Mouse (Mus musculus) G1E (cell line): ENCODE results near the gene Zfp292. TPM values are rescaled to one million over a fixed set of nuclear protein-coding genes. Genes with fewer than 3 reads are reported as not detected.

ENCODE experiments used
- ATAC-seq: 2 replicates; pipeline ENCODE4 v1.8.0; 2016; ENCODE audit warnings: mild to moderate bottlenecking; ENCODE audit not compliant: insufficient number of reproducible peaks, poor library complexity, low FRiP score, severe bottlenecking; ENCODE audit errors: extremely low read depth
- DNase-seq: peaks from one replicate; pipeline ENCODE4 v3.0.0; 2012; ENCODE audit warnings: low spot score
- H3K27me3 ChIP-seq: 2 replicates; pipeline ENCODE4 v1.6.1; 2012; ENCODE audit warnings: mild to moderate bottlenecking, low read length, inconsistent platforms; ENCODE audit not compliant: insufficient read depth
- H3K36me3 ChIP-seq: replicated peaks from 2 replicates; pipeline ENCODE3; 2012; ENCODE audit warnings: mild to moderate bottlenecking, inconsistent platforms
- H3K4me1 ChIP-seq: 2 replicates; pipeline ENCODE4 v1.6.1; 2012; ENCODE audit warnings: low read depth, low read length, inconsistent platforms, mixed read lengths; ENCODE audit not compliant: insufficient read depth
- H3K4me3 ChIP-seq: 2 replicates; pipeline ENCODE4 v1.5.1; 2012; ENCODE audit warnings: low read depth, mild to moderate bottlenecking, inconsistent platforms, low read length, moderate library complexity, mixed read lengths
- H3K9me3 ChIP-seq: replicated peaks from 2 replicates; pipeline ENCODE4 v1.6.1; 2012; ENCODE audit warnings: inconsistent platforms
- CTCF ChIP-seq: IDR thresholded peaks from 2 replicates; pipeline ENCODE4 v1.5.1; 2012; ENCODE audit warnings: low read depth, low read length, inconsistent platforms, mixed read lengths
- GATA1 ChIP-seq: IDR thresholded peaks from 2 replicates; pipeline ENCODE4 v1.6.1; 2012; ENCODE audit warnings: borderline replicate concordance, low read length, inconsistent platforms, mixed read lengths
- GATA2 ChIP-seq: IDR thresholded peaks from 2 replicates; pipeline ENCODE4 v1.6.1; 2012; ENCODE audit warnings: low read depth, low read length, inconsistent platforms, borderline replicate concordance
- POLR2AphosphoS5 ChIP-seq: IDR thresholded peaks from 2 replicates; pipeline ENCODE4 v1.6.1; 2012; ENCODE audit warnings: low read depth, low read length, inconsistent platforms; ENCODE audit not compliant: insufficient replicate concordance
- TAL1 ChIP-seq: conservative IDR thresholded peaks from 2 replicates; pipeline ENCODE4 v1.6.1; 2012; ENCODE audit warnings: low read depth, low read length, inconsistent platforms, mixed read lengths
- polyA plus RNA-seq: library from polyadenylated mRNA; stranded (reverse); fragments of >175 nt; gene quantifications from 2 replicates; pipeline ENCODE4 v1.2.3, GENCODE M21; 2012
- total RNA-seq, 2 experiments: library from RNA; stranded (forward) in 1 of 2; stranded (reverse) in 1 of 2; fragments of 200-1000 nt in 1 of 2; fragments of >200 nt in 1 of 2; fragmentation: Nextera tagmentation in 1 of 2; gene quantifications; 2 replicates each; pipeline ENCODE4 v1.2.3; 2014 to 2017

Zfp292 gene
- total and polyA plus RNA-seq, 3 experiments = 1.8 to 102 (median 77.5) TPM

DNA sequence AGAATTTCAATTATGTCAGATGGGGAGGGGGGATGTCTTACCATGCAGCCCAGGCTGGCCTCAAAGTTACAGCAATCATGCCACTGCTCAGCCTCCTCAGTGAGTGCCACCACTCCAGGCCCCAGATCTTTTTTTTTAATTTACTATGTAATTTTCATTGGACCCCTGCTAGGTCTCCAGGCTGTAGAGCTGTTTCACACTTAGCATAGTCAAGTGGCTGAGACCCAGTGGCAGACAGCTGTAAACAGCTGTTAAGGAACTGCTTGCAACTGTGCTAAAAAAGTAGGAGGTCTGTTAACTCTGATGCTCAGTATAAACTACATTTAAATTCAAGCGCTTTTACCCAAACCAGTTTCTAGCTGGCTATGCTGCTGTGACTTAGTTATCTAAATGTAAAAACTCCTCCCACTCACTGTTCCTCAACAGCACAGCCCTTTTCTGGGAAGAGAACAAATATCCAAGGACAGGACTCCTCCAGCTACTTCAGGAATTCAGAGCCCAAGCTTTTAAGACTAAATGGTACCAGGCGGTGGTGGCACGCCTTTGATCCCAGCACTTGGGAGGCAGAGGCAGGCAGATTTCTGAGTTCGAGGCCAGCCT lies 9.8 kb downstream of the Zfp292 start:
- Histone ChIP-seq H3K27me3 (no peaks in the 10 kb centered on the region), H3K9me3 (no peaks in the 10 kb centered on the region), H3K4me1 (peaks cover 60% of the 10 kb centered on the region), H3K36me3 (peaks cover 58% of the 10 kb centered on the region), H3K4me3 (no peak overlapping the region)
- DNase-seq = no peak
- TF ChIP-seq GATA2 = no peak
- no peak for TF ChIP-seq POLR2AphosphoS5
- no peak for TF ChIP-seq CTCF
- TF ChIP-seq GATA1 = no peak
- TF ChIP-seq TAL1 = no peak
- no peak for ATAC-seq

DNA sequence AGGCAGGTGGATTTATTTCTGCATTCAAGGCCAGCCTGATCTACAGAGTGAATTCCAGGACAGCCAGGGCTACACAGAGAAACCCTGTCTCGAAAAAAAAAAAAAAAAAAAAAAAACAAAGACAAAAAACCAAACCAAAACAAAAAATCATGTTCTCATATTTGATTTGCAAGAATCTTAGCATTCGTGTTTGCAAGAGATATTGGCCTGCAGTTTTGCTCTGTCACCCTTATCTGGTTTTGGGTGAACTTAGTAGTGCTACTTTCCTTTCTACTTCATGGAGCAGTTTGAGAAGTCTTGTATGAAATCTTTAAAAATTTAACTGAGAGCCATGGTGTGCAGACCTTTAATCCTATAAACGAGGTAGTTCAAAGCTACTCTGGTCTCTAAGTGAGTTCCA lies 12.9 kb downstream of the Zfp292 start:
- Histone ChIP-seq H3K4me1 (peaks cover 54% of the 10 kb centered on the region), H3K27me3 (no peaks in the 10 kb centered on the region), H3K4me3 (no peak overlapping the region), H3K9me3 (no peaks in the 10 kb centered on the region), H3K36me3 (peaks cover 55% of the 10 kb centered on the region)
- ATAC-seq (no peak), DNase-seq (no peak)
- TF ChIP-seq GATA1 (no peak), TAL1 (no peak), POLR2AphosphoS5 (no peak), CTCF (no peak), GATA2 (no peak)

DNA sequence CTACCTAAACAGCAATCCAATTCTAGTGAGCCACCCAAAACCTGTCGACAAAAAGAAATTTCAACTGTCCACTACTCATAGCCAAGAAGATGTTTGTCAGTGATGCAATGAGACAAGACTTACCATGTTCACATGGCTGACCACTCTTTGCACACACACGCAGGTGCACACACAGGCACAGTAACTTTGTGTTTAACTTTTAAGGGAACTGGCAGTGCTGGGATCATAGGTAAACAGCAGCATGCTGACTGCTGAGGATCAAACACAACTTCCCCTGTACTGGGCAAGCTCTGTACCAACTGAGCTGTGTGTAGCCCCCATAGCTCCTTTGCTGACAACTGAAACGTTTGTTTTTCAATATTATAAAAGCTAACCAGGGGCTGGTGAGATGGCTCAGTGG lies 21.3 kb downstream of the Zfp292 start:
- TF ChIP-seq GATA1 (no peak), GATA2 (no peak), CTCF (no peak)
- Histone ChIP-seq H3K36me3 (peaks cover 56% of the 10 kb centered on the region), H3K4me1 (peaks cover 39% of the 10 kb centered on the region), H3K9me3 (no peaks in the 10 kb centered on the region), H3K27me3 (no peaks in the 10 kb centered on the region), H3K4me3 (no peak overlapping the region)
- DNase-seq = no peak
- ATAC-seq = no peak

DNA sequence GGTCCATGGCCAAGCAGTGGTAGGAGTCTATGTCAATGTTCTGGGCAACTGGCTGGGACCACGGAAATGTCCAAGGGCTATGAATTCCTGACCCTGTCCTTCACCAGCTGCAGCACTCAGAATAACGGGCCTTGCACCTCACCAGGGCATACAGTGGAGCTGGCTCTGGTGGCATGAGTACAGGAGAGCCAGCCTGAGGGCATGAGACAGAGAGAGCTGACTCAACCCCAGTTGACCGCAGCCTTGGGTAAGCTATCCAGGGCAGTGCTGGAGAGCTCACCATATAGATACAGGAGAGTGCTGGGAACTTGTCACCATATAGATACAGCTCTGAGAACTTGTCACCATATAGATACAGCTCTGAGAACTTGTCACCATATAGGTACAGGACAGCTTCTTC lies 23.3 kb downstream of the Zfp292 start:
- TF ChIP-seq GATA2 = no peak
- Histone ChIP-seq H3K4me3 (no peak overlapping the region), H3K9me3 (no peaks in the 10 kb centered on the region), H3K27me3 (no peaks in the 10 kb centered on the region), H3K36me3 (peaks cover 53% of the 10 kb centered on the region), H3K4me1 (peaks cover 30% of the 10 kb centered on the region)
- no peak for ATAC-seq
- no peak for DNase-seq

DNA sequence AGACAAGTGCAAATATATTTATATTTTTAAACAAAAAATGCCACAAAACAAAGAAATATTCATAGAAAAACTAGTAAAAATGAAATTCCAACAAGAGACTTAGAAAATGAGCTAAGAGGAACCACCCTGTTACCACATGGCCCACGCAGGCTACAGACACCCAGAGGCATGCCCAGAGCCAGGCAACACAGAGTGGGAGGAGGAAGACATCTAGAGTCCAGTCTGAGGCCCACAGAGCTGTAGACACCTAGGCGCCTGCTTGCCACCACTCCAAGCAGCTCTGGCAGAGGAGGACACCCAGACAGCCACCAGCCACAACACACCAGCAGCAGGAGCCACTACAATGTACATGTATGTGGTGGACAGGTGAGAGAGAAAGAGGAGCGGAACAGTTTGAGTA lies 23.9 kb downstream of the Zfp292 start:
- peaks cover 53% of the 10 kb centered on the region for H3K36me3 ChIP-seq
- no peak for DNase-seq
- H3K27me3 ChIP-seq = no peaks in the 10 kb centered on the region
- no peak for ATAC-seq
- H3K4me3 ChIP-seq = no peak overlapping the region
- no peak for TF ChIP-seq GATA2
- no peaks in the 10 kb centered on the region for H3K9me3 ChIP-seq
- peaks cover 28% of the 10 kb centered on the region for H3K4me1 ChIP-seq

DNA sequence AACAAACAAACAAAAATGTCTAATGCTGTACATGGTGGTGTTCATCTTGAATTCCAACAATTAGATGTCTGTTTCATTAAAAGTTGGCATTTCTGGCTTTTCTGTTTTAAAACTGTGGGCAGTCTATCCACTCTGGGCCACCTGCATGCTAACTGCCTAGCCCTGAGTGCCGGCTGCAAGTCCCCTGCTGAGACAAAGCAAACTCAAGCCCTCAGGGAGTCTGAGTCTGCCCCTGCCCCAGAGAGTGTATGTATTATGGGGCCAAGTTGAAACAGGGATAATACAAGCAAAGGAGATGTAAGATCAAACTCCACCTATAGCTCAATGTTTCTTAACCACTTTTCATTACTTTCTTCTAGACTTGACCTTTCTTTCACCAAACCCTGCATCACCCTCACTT lies 26.8 kb downstream of the Zfp292 start:
- H3K4me3 ChIP-seq = no peak overlapping the region
- H3K4me1 ChIP-seq = peaks cover 27% of the 10 kb centered on the region
- no peaks in the 10 kb centered on the region for H3K9me3 ChIP-seq
- DNase-seq (no peak), ATAC-seq (no peak)
- no peak for TF ChIP-seq GATA2
- no peak for TF ChIP-seq GATA1
- TF ChIP-seq CTCF = no peak
- no peak for TF ChIP-seq POLR2AphosphoS5
- TF ChIP-seq TAL1 = no peak
- H3K36me3 ChIP-seq = peaks cover 51% of the 10 kb centered on the region
- H3K27me3 ChIP-seq = no peaks in the 10 kb centered on the region

DNA sequence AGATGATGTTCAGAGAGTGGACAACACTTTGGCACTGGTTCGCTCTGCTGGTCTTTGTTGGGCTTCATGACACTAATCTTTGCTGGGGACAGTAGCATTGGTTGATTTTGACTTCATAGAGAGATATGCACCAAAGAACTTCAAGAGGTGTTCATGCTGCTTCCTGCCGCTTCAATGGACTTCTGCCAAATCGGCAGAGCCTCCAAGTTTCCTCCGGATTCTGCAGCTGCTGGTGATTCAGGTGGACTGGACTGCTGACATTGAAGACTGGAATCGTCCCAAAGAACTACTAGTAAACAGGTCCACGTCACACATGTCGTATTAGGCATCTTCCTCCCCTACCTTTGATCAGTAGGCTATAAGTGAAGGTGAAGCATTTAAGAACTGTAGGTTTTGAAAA lies 30.7 kb downstream of the Zfp292 start:
- Histone ChIP-seq H3K36me3 (peaks cover 58% of the 10 kb centered on the region), H3K4me1 (peaks cover 22% of the 10 kb centered on the region), H3K9me3 (no peaks in the 10 kb centered on the region), H3K4me3 (no peak overlapping the region), H3K27me3 (no peaks in the 10 kb centered on the region)
- DNase-seq (no peak), ATAC-seq (no peak)
- TF ChIP-seq POLR2AphosphoS5 (no peak), CTCF (no peak), TAL1 (no peak), GATA1 (no peak), GATA2 (no peak)

DNA sequence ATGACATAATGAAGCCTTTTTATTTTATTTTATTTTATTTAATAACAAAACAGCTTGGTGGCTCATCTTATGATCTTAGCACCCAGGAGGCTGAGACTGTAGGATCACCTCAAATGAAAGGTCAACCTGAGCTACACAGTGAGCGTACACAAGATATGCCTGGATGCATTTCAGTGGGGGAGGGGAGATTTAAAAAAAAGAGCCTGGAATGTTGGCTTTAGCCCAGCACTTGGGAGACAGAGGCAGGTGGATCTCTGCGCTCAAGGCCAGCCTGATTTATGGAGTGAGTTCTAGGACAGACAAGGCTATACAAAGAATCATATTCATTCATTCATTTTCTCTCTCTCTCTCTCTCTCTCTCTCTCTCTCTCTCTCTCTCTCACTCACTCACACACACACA lies 32.6 kb downstream of the Zfp292 start:
- Histone ChIP-seq H3K4me1 (peaks cover 27% of the 10 kb centered on the region), H3K36me3 (peaks cover 61% of the 10 kb centered on the region), H3K9me3 (no peaks in the 10 kb centered on the region), H3K4me3 (no peak overlapping the region), H3K27me3 (no peaks in the 10 kb centered on the region)
- DNase-seq = no peak
- no peak for TF ChIP-seq CTCF
- TF ChIP-seq GATA1 = no peak
- no peak for TF ChIP-seq GATA2
- TF ChIP-seq TAL1 = no peak
- no peak for TF ChIP-seq POLR2AphosphoS5
- no peak for ATAC-seq
